Mouse (Mus musculus) hindbrain, embryonic 13.5 days (tissue): ENCODE measurements at regions not wholly inside any gene's neighbourhood (a gene's known extent, or its start where the extent isn't known, plus 50 kb on each side); places are given as distances from the start of the nearest gene placed in this dataset.
A peak's percentile ranks its signal among the peaks of the same experiment; 100 is the strongest.

Source experiments
- ATAC-seq: fragments of 200-750 bp; cut with Nextera tagmentation; 2 replicates; pipeline ENCODE4 v1.8.0; 2017; ENCODE audit warnings: moderate TSS enrichment; ENCODE audit not compliant: low FRiP score
- H3K27ac ChIP-seq: fragments of 300-500 bp; sonication (generic); 2 replicates; pipeline ENCODE4 v1.5.1; 2015; ENCODE audit warnings: inconsistent platforms, mild to moderate bottlenecking, moderate library complexity
- H3K27me3 ChIP-seq: fragments of 300-500 bp; sonication (generic); 2 replicates; pipeline ENCODE4 v1.6.1; 2015; ENCODE audit warnings: mild to moderate bottlenecking, inconsistent platforms
- H3K36me3 ChIP-seq: fragments of 300-500 bp; sonication (generic); 2 replicates; pipeline ENCODE4 v1.6.1; 2015; ENCODE audit warnings: mild to moderate bottlenecking, inconsistent platforms
- H3K4me1 ChIP-seq: fragments of 300-500 bp; sonication (generic); replicated peaks from 2 replicates; pipeline ENCODE4 v1.6.1; 2015; ENCODE audit warnings: inconsistent platforms
- H3K4me2 ChIP-seq: fragments of 300-500 bp; sonication (generic); 2 replicates; pipeline ENCODE4 v1.6.1; 2015; ENCODE audit warnings: inconsistent platforms, mild to moderate bottlenecking, moderate library complexity
- H3K4me3 ChIP-seq: fragments of 300-500 bp; sonication (generic); 2 replicates; pipeline ENCODE4 v1.5.1; 2015; ENCODE audit warnings: mild to moderate bottlenecking, inconsistent platforms
- H3K9ac ChIP-seq: fragments of 300-500 bp; sonication (generic); 2 replicates; pipeline ENCODE4 v1.6.1; 2015; ENCODE audit warnings: mild to moderate bottlenecking, inconsistent platforms
- H3K9me3 ChIP-seq: fragments of 300-500 bp; sonication (generic); 2 replicates; pipeline ENCODE4 v1.6.1; 2016; ENCODE audit warnings: inconsistent platforms
- WGBS: fragments of 180-500 bp; shearing (Covaris S2); methylation state at CpG from one replicate; pipeline ENCODE4 v1.1.7; 2015; 5-methylcytosine and 5-hydroxymethylcytosine counted together

DNA sequence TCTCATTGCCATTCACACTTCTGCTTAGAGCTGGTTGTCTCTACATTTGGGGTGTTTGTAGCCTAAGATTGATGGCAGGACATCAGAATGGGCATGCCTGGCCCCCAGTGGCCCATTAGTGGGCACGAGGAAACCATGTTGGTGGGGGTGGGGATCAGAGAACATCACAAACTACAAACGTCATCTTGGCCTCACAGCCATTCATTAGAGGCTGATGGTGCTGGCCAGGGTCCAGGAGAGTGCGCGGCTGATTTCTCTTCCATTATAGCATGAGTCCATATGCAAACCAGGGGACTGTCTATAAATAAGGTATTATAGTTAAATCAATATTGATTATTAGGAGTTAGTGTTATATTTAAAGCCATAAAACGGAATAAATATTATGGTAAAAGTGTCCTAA lies 67.9 kb downstream of the 3100002H09Rik start:
- Histone ChIP-seq H3K27me3 (peaks cover 12% of the 10 kb centered on the region; the same call in 1 of the 2 replicates), H3K9ac (no peak overlapping the region), H3K9me3 (no peaks in the 10 kb centered on the region), H3K4me2 (no peak overlapping the region), H3K4me1 (peaks cover 12% of the 10 kb centered on the region), H3K4me3 (no peak overlapping the region), H3K36me3 (no peaks in the 10 kb centered on the region), H3K27ac (no peak overlapping the region)
- WGBS: 48% methylated on average over 5 of the region's 5 CpGs
- no peak for ATAC-seq

DNA sequence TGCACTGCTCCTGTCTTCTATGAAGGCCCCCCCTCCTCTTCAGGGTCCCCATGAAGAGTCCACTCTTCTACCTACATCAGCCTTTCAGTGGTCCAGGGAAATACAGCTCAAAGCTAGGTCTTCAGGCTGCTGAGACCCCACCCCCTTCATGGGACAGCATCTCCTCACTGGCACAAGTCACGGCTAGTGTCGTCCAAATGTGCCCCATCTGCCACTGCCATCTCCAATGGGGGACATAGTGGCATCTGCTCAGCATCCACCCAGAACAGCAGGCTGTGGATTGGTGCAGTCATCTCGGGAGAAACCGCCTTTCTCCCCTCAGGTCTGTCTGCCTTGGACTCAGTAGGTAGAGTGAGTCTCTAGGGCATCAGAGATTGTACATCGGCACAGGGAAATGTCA lies 72.1 kb downstream of the 3100002H09Rik start:
- Histone ChIP-seq H3K9me3 (no peaks in the 10 kb centered on the region), H3K9ac (no peak overlapping the region), H3K4me2 (no peak overlapping the region), H3K27ac (no peak overlapping the region), H3K4me1 (peaks cover 16% of the 10 kb centered on the region), H3K4me3 (no peak overlapping the region), H3K27me3 (peaks cover 28% of the 10 kb centered on the region; the same call in 1 of the 2 replicates), H3K36me3 (no peaks in the 10 kb centered on the region)
- no peak for ATAC-seq
- 90% methylated on average over 5 of the region's 5 CpGs for WGBS

DNA sequence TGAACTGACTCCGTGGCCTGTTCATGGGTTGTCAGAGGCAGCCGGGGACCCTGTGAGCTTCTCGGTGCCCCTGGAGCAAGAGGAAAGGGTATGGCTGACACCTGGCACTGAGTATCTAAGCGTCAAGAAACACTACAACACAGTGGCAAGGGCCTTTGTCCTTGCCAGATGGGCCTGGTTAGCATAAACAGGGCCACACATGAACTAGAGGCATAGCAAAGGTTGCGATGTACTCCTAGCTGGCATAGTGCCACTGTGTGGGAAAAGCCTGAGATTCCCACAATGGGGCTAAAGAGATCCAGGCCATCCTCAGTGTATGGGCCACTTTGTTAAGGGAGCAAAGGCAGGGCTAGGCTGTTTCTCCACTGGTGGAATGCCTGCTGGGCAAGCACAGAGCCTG lies 72.9 kb downstream of the 3100002H09Rik start:
- Histone ChIP-seq H3K27me3 (peaks cover 28% of the 10 kb centered on the region; the same call in 1 of the 2 replicates), H3K9me3 (no peaks in the 10 kb centered on the region), H3K4me1 (peaks cover 15% of the 10 kb centered on the region), H3K4me2 (no peak overlapping the region), H3K36me3 (no peaks in the 10 kb centered on the region), H3K9ac (no peak overlapping the region), H3K4me3 (no peak overlapping the region), H3K27ac (0 out of 2 replicates have a peak overlapping the region, but pooled peaks have one; percentile 20)
- WGBS: 57% methylated on average over 5 of the region's 5 CpGs
- ATAC-seq: no peak

DNA sequence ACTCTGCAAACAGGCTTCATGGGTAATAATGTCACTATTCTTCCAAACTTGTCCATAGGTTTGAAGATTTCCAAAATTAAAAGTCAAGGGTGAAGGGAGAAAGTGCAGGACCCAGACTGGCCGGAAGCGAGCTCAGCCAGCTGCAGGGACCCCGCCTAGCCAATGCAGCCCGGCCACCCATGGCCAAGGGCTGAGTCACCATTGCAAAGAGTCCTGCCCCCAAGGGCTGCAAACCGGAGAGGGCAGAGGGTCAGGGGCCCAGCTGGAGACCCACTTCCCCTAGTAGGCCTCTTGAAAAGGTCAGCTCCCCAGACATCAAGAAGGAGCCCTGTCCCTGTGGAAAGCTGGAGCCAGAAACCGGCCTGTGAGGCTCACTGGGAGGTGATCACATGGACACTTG lies 77.0 kb downstream of the 3100002H09Rik start:
- Histone ChIP-seq H3K36me3 (no peaks in the 10 kb centered on the region), H3K4me2 (no peak overlapping the region), H3K9me3 (no peaks in the 10 kb centered on the region), H3K9ac (no peak overlapping the region), H3K4me3 (no peak overlapping the region), H3K27ac (no peak overlapping the region), H3K4me1 (peaks cover 24% of the 10 kb centered on the region), H3K27me3 (peaks cover 18% of the 10 kb centered on the region; the same call in 1 of the 2 replicates)
- 63% methylated on average over 6 of the region's 6 CpGs for WGBS
- ATAC-seq: no peak

DNA sequence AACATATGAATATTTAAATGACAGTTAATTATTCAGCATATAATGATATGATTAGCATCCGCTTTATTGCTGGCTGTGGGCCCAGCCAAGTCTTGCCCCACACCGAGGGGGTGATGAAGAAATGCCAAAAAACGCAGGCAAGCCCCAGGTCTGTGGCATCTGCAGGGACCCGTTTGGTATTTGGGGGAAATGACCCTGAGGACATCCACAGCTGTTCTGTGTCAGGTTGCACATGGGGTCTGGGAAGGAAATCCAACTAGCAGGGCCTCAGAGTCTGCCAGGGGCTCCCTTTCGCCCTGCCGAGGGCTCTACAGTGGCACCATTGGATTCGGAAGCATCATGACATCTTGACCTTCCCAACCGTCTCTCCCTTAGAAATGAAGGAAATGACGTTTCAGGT lies 80.0 kb downstream of the 3100002H09Rik start:
- WGBS: 55% methylated on average over 9 of the region's 9 CpGs
- ATAC-seq: no peak

DNA sequence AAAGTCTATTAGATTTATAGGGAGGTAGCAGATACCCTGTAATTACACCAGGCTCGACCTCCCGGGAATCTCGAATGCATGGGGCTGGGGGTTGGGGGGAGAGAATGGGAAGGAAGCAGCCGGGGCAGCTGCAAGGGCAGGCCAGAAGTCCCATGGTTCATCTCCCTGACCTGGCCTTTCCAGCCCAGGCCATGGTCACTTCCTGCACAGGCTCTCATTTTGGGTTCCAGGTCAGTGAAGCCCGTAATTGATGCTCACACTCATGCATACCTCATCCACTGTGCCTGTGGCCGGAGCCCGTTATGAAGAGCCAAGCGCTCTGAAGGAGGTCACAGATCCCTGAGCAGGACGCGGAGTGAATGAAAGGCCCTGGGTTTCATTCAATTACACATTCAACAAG lies 83.8 kb downstream of the 3100002H09Rik start:
- Histone ChIP-seq H3K27me3 (peaks cover 55% of the 10 kb centered on the region), H3K4me3 (no peak overlapping the region)

More for the DNA sequence above, 80.0 kb downstream of the 3100002H09Rik start:
- Histone ChIP-seq H3K9me3 (no peaks in the 10 kb centered on the region), H3K9ac (no peak overlapping the region), H3K27ac (no peak overlapping the region), H3K27me3 (peaks cover 28% of the 10 kb centered on the region; the same call in 1 of the 2 replicates), H3K4me3 (no peak overlapping the region), H3K4me1 (peaks cover 32% of the 10 kb centered on the region), H3K36me3 (no peaks in the 10 kb centered on the region), H3K4me2 (no peak overlapping the region)

DNA sequence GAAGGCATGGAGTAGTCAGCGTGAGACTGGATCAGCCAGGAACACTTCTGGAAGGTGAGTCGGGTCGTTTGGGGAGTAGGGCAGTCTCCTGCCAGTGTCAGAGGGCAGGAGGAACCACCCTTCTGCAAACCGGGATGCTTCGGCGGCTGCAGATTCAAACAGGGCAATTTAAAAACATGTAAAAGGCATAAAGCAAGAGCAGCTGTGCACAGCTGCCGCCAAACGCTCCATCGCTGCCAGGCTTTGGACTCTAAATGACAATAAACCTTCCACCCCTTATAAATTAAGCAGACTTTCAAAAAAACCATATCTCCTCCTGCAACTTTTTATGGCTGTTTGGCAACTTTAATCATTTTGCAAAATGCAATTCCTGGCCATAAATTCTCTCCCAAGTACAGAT lies 84.2 kb downstream of the 3100002H09Rik start:
- no peak for ATAC-seq
- WGBS: 40% methylated on average over 9 of the region's 9 CpGs
- H3K27ac ChIP-seq: no peak overlapping the region

More for the DNA sequence above, 83.8 kb downstream of the 3100002H09Rik start:
- 14% methylated on average over 10 of the region's 10 CpGs for WGBS
- Histone ChIP-seq H3K4me1 (peaks cover 32% of the 10 kb centered on the region), H3K27ac (no peak overlapping the region), H3K9me3 (no peaks in the 10 kb centered on the region), H3K9ac (no peak overlapping the region), H3K36me3 (no peaks in the 10 kb centered on the region), H3K4me2 (no peak overlapping the region)
- no peak for ATAC-seq

DNA sequence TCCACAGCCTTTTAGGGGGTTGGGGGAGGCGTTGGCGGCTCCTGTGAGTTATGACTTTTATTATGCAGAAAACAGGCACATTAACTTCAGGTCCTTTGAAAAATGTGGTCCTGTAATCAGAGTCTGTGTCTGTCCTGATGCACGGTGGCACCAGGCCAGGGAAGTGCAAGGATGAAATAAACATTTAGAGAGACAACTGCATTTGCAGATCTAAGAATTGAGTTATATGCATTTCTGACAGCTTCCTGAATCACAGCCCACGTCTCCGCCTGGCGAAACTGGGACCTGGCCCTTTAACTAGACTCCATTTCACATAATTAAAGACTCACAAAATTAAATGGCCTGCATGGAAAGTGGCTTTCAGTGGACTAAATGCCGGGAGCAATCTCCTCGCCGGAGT lies 90.3 kb downstream of the 3100002H09Rik start:
- no peaks in the 10 kb centered on the region for H3K9me3 ChIP-seq
- H3K27me3 ChIP-seq: peaks cover 39% of the 10 kb centered on the region
- H3K36me3 ChIP-seq: no peaks in the 10 kb centered on the region
- 0 out of 2 replicates have a peak overlapping the region, but pooled peaks have one; percentile 24 for H3K9ac ChIP-seq
- H3K4me2 ChIP-seq: no peak overlapping the region
- no peak overlapping the region for H3K4me3 ChIP-seq
- no peak for ATAC-seq
- WGBS: 59% methylated on average over 9 of the region's 9 CpGs
- peaks cover 8% of the 10 kb centered on the region for H3K4me1 ChIP-seq
- H3K27ac ChIP-seq: no peak overlapping the region

More for the DNA sequence above, 84.2 kb downstream of the 3100002H09Rik start:
- Histone ChIP-seq H3K9me3 (no peaks in the 10 kb centered on the region), H3K36me3 (no peaks in the 10 kb centered on the region), H3K4me2 (no peak overlapping the region), H3K27me3 (peaks cover 55% of the 10 kb centered on the region), H3K9ac (no peak overlapping the region), H3K4me3 (no peak overlapping the region), H3K4me1 (peaks cover 32% of the 10 kb centered on the region)

DNA sequence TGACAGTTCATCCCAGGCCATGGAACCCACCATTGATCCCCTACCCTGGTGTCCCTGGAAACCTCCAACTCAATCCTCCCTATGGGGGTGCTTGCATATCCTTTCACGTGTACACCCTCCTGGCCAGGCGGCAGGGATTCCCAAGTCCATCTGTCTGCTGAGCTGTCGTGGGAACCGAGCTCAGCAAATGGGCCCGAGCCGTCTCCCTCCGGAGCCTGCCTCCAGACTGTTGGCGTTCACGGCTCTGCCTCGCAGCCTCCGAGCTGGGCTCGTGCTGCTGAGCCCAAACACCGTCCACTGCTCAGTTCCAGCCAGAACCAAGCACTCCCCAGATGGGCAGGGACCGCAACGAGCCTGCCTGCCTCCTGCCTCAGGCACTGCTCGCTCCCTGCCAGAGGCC lies 98.8 kb downstream of the 3100002H09Rik start:
- H3K27ac ChIP-seq: no peak overlapping the region
- WGBS: 72% methylated on average over 15 of the region's 16 CpGs
- no peaks in the 10 kb centered on the region for H3K36me3 ChIP-seq
- peaks cover 40% of the 10 kb centered on the region for H3K27me3 ChIP-seq
- H3K9me3 ChIP-seq: no peaks in the 10 kb centered on the region
- no peak for ATAC-seq
- no peak overlapping the region for H3K9ac ChIP-seq
- H3K4me1 ChIP-seq: peaks cover 7% of the 10 kb centered on the region
- no peak overlapping the region for H3K4me3 ChIP-seq
- H3K4me2 ChIP-seq: no peak overlapping the region

DNA sequence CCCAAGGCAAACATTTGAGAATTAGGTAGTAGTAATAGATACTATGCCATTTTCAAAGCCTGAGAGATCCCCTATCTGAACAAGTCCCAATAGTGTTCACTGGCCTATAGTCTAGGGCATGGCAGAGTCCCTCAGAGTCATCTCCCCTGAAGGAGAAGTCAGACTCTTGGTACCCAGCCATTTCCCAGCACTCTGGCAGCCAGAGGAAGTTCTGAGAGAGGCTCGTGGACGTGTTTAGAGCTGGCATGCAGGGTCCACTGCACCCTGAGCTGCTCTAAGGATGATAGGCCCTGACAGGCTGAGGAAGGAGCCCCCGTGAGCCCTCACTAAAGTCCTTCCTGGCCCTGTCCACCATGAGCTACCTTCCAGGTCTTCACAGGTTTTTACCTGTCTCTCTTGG lies 99.8 kb downstream of the 3100002H09Rik start:
- Histone ChIP-seq H3K36me3 (no peaks in the 10 kb centered on the region), H3K4me2 (no peak overlapping the region), H3K27ac (no peak overlapping the region), H3K9ac (no peak overlapping the region), H3K4me1 (peaks cover 17% of the 10 kb centered on the region), H3K4me3 (no peak overlapping the region), H3K9me3 (no peaks in the 10 kb centered on the region), H3K27me3 (peaks cover 39% of the 10 kb centered on the region)
- no peak for ATAC-seq
- 93% methylated on average over 3 of the region's 3 CpGs for whole genome bisulfite sequencing

DNA sequence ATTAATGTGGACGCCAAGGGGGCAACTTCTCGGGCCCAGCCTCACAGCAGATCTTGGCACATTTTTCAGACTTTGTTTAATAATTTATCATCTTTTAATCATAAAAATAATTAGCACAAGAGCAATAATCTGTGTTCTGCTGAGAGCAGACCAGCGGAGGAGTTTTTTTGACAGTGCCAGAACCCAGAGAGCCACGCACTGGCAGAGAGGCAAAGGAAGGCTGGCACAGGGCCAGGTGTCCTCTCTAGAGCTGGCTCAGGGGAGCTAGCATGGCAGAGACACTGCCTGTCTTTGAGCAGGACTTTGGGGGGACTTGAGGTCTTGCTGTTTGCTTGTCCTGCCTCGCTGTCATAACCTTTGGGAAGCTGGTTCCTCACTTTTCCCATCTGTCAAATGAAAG lies 100.9 kb downstream of the 3100002H09Rik start:
- no peak overlapping the region for H3K4me3 ChIP-seq
- no peaks in the 10 kb centered on the region for H3K9me3 ChIP-seq
- ATAC-seq: no peak
- peaks cover 20% of the 10 kb centered on the region for H3K4me1 ChIP-seq
- WGBS: 46% methylated on average over 5 of the region's 5 CpGs
- H3K36me3 ChIP-seq: no peaks in the 10 kb centered on the region
- no peak overlapping the region for H3K27ac ChIP-seq
- peaks cover 42% of the 10 kb centered on the region for H3K27me3 ChIP-seq
- no peak overlapping the region for H3K4me2 ChIP-seq
- no peak overlapping the region for H3K9ac ChIP-seq

DNA sequence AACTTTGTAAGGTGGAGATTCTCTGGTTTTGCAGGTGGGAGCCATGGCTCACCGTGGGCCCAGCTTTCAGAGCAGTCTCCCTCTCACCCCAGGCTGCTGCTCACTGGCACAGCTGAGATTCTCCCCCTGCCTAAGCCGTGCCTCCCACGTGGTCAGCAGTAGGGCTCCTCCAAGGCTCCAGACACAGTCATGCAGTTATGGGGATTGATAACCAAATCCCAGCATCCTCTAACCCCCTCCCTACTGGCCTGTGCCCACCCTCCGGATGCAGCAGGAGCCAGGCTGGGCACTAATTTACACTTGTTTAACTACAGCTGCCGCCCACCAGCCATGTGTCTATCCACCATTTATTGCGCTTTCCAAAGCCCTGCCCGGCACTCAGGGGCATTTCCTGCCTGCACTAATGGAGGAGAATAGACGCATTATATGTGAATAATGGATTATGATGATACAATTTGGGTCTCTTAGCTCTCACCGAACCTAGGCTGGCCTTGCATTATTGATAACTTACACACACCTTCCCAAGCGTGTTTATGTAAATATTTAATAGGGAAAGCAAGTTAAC lies 104.4 kb downstream of the 3100002H09Rik start:
- no peak overlapping the region for H3K4me3 ChIP-seq
- H3K36me3 ChIP-seq: no peaks in the 10 kb centered on the region

DNA sequence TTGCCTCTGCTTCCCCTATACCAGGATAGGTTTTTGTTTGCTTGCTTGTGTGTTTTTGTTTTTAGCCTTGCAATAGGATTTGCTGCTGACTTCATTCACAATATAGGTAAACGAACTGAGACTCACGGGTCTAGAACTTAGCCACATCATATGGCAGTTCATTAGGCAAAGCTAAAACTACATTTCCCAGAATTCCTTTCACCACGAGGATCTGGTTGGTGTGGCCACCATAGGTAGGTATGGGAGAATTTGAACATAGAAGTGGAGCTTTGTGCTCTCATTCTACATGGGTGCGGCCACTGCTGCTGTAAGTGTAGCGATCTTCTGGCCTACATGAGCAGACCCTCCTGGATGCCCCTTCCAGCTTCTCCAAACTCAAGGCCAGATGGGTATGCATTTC lies 108.8 kb downstream of the 3100002H09Rik start:
- no peaks in the 10 kb centered on the region for H3K36me3 ChIP-seq
- H3K4me1 ChIP-seq: peaks cover 13% of the 10 kb centered on the region
- peaks cover 27% of the 10 kb centered on the region for H3K27me3 ChIP-seq
- H3K9me3 ChIP-seq: no peaks in the 10 kb centered on the region
- no peak overlapping the region for H3K4me3 ChIP-seq
- H3K27ac ChIP-seq: no peak overlapping the region
- H3K9ac ChIP-seq: no peak overlapping the region
- no peak overlapping the region for H3K4me2 ChIP-seq
- no peak for ATAC-seq
- WGBS: 80% methylated on average over 5 of the region's 5 CpGs

More for the DNA sequence above, 104.4 kb downstream of the 3100002H09Rik start:
- ATAC-seq: peak; percentile 63; the same call in 1 of the 2 replicates
- Histone ChIP-seq H3K4me1 (peaks cover 20% of the 10 kb centered on the region), H3K27me3 (peaks cover 25% of the 10 kb centered on the region), H3K4me2 (0 out of 2 replicates have a peak overlapping the region, but pooled peaks have one; percentile 4), H3K9me3 (no peaks in the 10 kb centered on the region), H3K9ac (no peak overlapping the region), H3K27ac (no peak overlapping the region)
- 24% methylated on average over 10 of the region's 10 CpGs for whole genome bisulfite sequencing
